8 mouse cellular contexts compared by ENCODE assay signal in genomic region chr4:155151221-155151788, GRCm38 (mm10).
DNase-seq lines count a peak whose midpoint lies in the region; ATAC-seq and TF ChIP-seq lines count a peak whose summit lies in the region.

No protein-coding gene starts in this region.

- H3K4me3 ChIP-seq in neural tube, embryonic 11.5 days (ENCODE audit: low read depth, low read length), result peak overlapping the region; percentile 37; the same call in 1 of the 2 replicates
- peak overlapping the region; percentile 34; the same call in 1 of the 2 replicates for H3K4me3 ChIP-seq in forebrain, embryonic 14.5 days (ENCODE audit: low read depth, low read length)
- peak overlapping the region; percentile 46 for H3K4me3 ChIP-seq in limb, embryonic 14.5 days (replicated peaks; ENCODE audit: low read length)
- H3K4me3 ChIP-seq in small intestine, adult 2 months (ENCODE audit: low read depth, low read length), result peak overlapping the region; percentile 83

- H3K27me3 ChIP-seq in neural tube, embryonic 11.5 days (ENCODE audit: control insufficient read depth, insufficient read depth, low read length), result no peaks in the 10 kb centered on the region
- peaks cover 5% of the 10 kb centered on the region; the same call in 1 of the 2 replicates for H3K27me3 ChIP-seq in forebrain, embryonic 14.5 days (replicated peaks; ENCODE audit: control insufficient read depth, insufficient read depth, low read length)
- H3K27me3 ChIP-seq in limb, embryonic 14.5 days (ENCODE audit: control insufficient read depth, insufficient read depth, low read length), result no peaks in the 10 kb centered on the region
- H3K27me3 ChIP-seq in small intestine, adult 2 months (ENCODE audit: control insufficient read depth, insufficient read depth, low read length), result no peaks in the 10 kb centered on the region

- H3K4me1 ChIP-seq in neural tube, embryonic 11.5 days (ENCODE audit: control insufficient read depth, insufficient read depth, low read length), result peaks cover 19% of the 10 kb centered on the region
- peaks cover 12% of the 10 kb centered on the region for H3K4me1 ChIP-seq in forebrain, embryonic 14.5 days (ENCODE audit: control insufficient read depth, insufficient read depth, low read length)
- H3K4me1 ChIP-seq in limb, embryonic 14.5 days (ENCODE audit: control insufficient read depth, insufficient read depth, low read length), result peaks cover 38% of the 10 kb centered on the region
- H3K4me1 ChIP-seq in small intestine, adult 2 months (ENCODE audit: control insufficient read depth, insufficient read depth, insufficient read length, low read length), result peaks cover 40% of the 10 kb centered on the region

- no peak overlapping the region for H3K27ac ChIP-seq in neural tube, embryonic 11.5 days (ENCODE audit: low read depth, low read length)
- H3K27ac ChIP-seq in forebrain, embryonic 14.5 days (ENCODE audit: low read depth, low read length), result no peak overlapping the region
- peak overlapping the region; percentile 90 for H3K27ac ChIP-seq in limb, embryonic 14.5 days (replicated peaks; ENCODE audit: low read depth, low read length)
- peak overlapping the region; percentile 93 for H3K27ac ChIP-seq in small intestine, adult 2 months (ENCODE audit: insufficient read depth, low read depth, low read length)

- ATAC-seq in neural tube, embryonic 11.5 days (ENCODE audit: insufficient read depth, low FRiP score, low TSS enrichment), result no peak
- no peak; the same call in 1 of the 2 replicates for ATAC-seq in forebrain, embryonic 14.5 days
- no peak for ATAC-seq in limb, embryonic 14.5 days (ENCODE audit: low FRiP score, low read depth)

- peaks cover 4% of the 10 kb centered on the region; the same call in 1 of the 2 replicates for H3K36me3 ChIP-seq in neural tube, embryonic 11.5 days (ENCODE audit: control insufficient read depth, insufficient read depth, low read length)
- peaks cover 17% of the 10 kb centered on the region for H3K36me3 ChIP-seq in forebrain, embryonic 14.5 days (ENCODE audit: control insufficient read depth, insufficient read depth, low read length)
- H3K36me3 ChIP-seq in limb, embryonic 14.5 days (ENCODE audit: control insufficient read depth, insufficient read depth, low read length), result peaks cover 33% of the 10 kb centered on the region
- peaks cover 8% of the 10 kb centered on the region for H3K36me3 ChIP-seq in small intestine, adult 2 months (ENCODE audit: control insufficient read depth, insufficient read depth, low read length)

- no peak for DNase-seq in neural tube, embryonic 11.5 days (ENCODE audit: low spot score)
- DNase-seq in neural tube, embryonic 10.5 days (ENCODE audit: extremely low spot score, low spot score), result no peak
- DNase-seq in forebrain, embryonic 14.5 days (ENCODE audit: low spot score), result no peak
- no peak for DNase-seq in limb, embryonic 14.5 days (ENCODE audit: low spot score)
- no peak for DNase-seq in right cerebral cortex, adult 18-20 months
- no peak for DNase-seq in cerebellum, postnatal 10 days
- no peak for DNase-seq in adrenal gland, postnatal 14 days

- H3K9ac ChIP-seq in neural tube, embryonic 11.5 days (ENCODE audit: low read length), result peak overlapping the region; percentile 63
- peak overlapping the region; percentile 69 for H3K9ac ChIP-seq in forebrain, embryonic 14.5 days (ENCODE audit: low read length)
- H3K9ac ChIP-seq in limb, embryonic 14.5 days (ENCODE audit: low read depth, low read length, severe bottlenecking), result peak overlapping the region; percentile 76

- TF ChIP-seq CTCF in small intestine, adult 2 months (IDR thresholded peaks at IDR 0.05; ENCODE audit: extremely low read depth, insufficient read length, insufficient replicate concordance, low read depth, low read length), result no peak

- no peaks in the 10 kb centered on the region for H3K9me3 ChIP-seq in neural tube, embryonic 11.5 days (ENCODE audit: control insufficient read depth, low read length)
- H3K9me3 ChIP-seq in forebrain, embryonic 14.5 days (replicated peaks; ENCODE audit: control insufficient read depth, low read length), result no peaks in the 10 kb centered on the region
- H3K9me3 ChIP-seq in limb, embryonic 14.5 days (ENCODE audit: control insufficient read depth, low read length), result no peaks in the 10 kb centered on the region

- WGBS in neural tube, embryonic 11.5 days, result 42% methylated on average over 12 of the region's 12 CpGs
- WGBS in forebrain, embryonic 14.5 days, result 57% methylated on average over 12 of the region's 12 CpGs
- 44% methylated on average over 12 of the region's 12 CpGs for WGBS in limb, embryonic 14.5 days
- 50% methylated on average over 12 of the region's 12 CpGs for WGBS in small intestine, adult 2 months

- peak overlapping the region; percentile 88 for H3K4me2 ChIP-seq in neural tube, embryonic 11.5 days (ENCODE audit: low read depth)
- peak overlapping the region; percentile 85 for H3K4me2 ChIP-seq in forebrain, embryonic 14.5 days (ENCODE audit: low read length)
- peak overlapping the region; percentile 88 for H3K4me2 ChIP-seq in limb, embryonic 14.5 days (replicated peaks; ENCODE audit: low read depth, low read length, severe bottlenecking)

- no peak for TF ChIP-seq POLR2A in limb, embryonic 14.5 days (IDR thresholded peaks at IDR 0.05; ENCODE audit: borderline replicate concordance, extremely low read depth, insufficient read depth, insufficient read length)
- TF ChIP-seq POLR2A in small intestine, adult 2 months (IDR thresholded peaks at IDR 0.05; ENCODE audit: low read depth, low read length), result no peak

Comparison
In these comparisons a context has a peak if more than half of its experiments do, and no peak if none do; other contexts are left out.
1. H3K27ac ChIP-seq: peak in limb, embryonic 14.5 days (single experiment) and small intestine, adult 2 months (single experiment); none in neural tube, embryonic 11.5 days (single experiment) and forebrain, embryonic 14.5 days (single experiment).
2. Peak in every context shown above with its lines, with median percentiles within 50 percentile points of each other: H3K4me2 ChIP-seq, H3K4me3 ChIP-seq and H3K9ac ChIP-seq.